Mouse (Mus musculus) kidney, embryonic 16.5 days (tissue): ENCODE data around the gene Tcl1b1. TPM values are rescaled to one million over a fixed set of nuclear protein-coding genes. Genes with fewer than 3 reads are reported as not detected.
"Not testable (repeated sequence)": the region's sequence is repeated elsewhere in the genome, so short reads cannot be mapped to it uniquely, and the experiment has no call there.

Experiments used
- ATAC-seq: fragments of 200-750 bp; cut with Nextera tagmentation; 2 replicates; pipeline ENCODE4 v1.8.0; 2017; ENCODE audit warnings: moderate TSS enrichment; ENCODE audit not compliant: low FRiP score, low TSS enrichment
- H3K27ac ChIP-seq: fragments of 300-500 bp; sonication (generic); 2 replicates; pipeline ENCODE4 v1.5.1; 2014; ENCODE audit warnings: low read length
- H3K27me3 ChIP-seq: fragments of 300-500 bp; sonication (generic); 2 replicates; pipeline ENCODE4 v1.6.1; 2014; ENCODE audit warnings: low read length, control low read depth, mixed read lengths; ENCODE audit not compliant: insufficient read depth
- H3K36me3 ChIP-seq: fragments of 300-500 bp; sonication (generic); 2 replicates; pipeline ENCODE4 v1.6.1; 2014; ENCODE audit warnings: low read length, control low read depth, mixed read lengths; ENCODE audit not compliant: insufficient read depth
- H3K4me1 ChIP-seq: fragments of 300-500 bp; sonication (generic); 2 replicates; pipeline ENCODE4 v1.6.1; 2014; ENCODE audit warnings: low read length, control low read depth, mixed read lengths; ENCODE audit not compliant: insufficient read depth
- H3K4me2 ChIP-seq: fragments of 300-500 bp; sonication (generic); replicated peaks from 2 replicates; pipeline ENCODE4 v1.6.1; 2014; ENCODE audit warnings: low read depth, low read length
- H3K4me3 ChIP-seq: fragments of 300-500 bp; sonication (generic); 2 replicates; pipeline ENCODE4 v1.5.1; 2014; ENCODE audit warnings: mild to moderate bottlenecking, low read length
- H3K9ac ChIP-seq: fragments of 300-500 bp; sonication (generic); replicated peaks from 2 replicates; pipeline ENCODE4 v1.6.1; 2014; ENCODE audit warnings: low read length
- H3K9me3 ChIP-seq: fragments of 300-500 bp; sonication (generic); 2 replicates; pipeline ENCODE4 v1.6.1; 2016; ENCODE audit warnings: low read length, control low read depth
- WGBS: fragments of 180-500 bp; shearing (Covaris S2); extraction: QIAGEN DNeasy Blood & Tissue Kit; methylation state at CpG from one replicate; pipeline ENCODE4 v1.1.7; 2014; 5-methylcytosine and 5-hydroxymethylcytosine counted together
- polyA plus RNA-seq: library from polyadenylated mRNA; unstranded; fragments of >200 nt; fragmentation: Nextera tagmentation; extraction: Ambion mirVana; gene quantifications from 2 replicates; pipeline ENCODE4 v1.2.1, GENCODE M21; 2015

Tcl1b1 gene
- polyA plus RNA-seq, 1 experiment from 2014 or later, result not detected

DNA sequence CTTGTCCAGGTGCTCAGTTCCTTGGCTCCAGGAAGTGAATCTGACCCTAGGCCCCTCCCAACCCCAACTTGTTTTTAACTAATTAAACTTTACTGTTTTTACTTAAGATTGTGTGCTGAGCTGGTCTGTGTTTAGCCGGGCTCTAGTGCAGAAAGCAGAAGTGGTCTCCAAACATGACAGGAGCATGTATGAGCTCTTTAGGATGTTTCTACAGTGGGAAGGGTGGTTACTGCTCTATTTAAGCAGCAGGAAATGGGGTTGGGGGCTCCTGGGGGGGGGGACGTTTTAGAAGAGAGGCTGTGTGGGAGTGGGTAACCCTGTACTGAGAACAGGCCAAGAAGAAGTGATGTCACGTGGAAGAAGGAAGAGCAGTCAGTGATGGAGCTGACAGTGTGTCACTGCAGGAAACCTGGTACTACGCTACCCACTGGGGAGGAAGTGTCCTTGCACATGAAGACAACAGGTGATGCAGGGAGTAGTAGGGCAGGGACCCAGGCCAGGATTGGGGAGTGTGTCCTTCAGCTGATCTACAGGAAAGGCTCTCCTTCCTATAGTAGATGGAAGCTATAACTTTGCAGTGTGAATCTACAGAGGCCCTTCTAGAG is 21.7 kb downstream of the Tcl1b1 start:
- H3K4me1 ChIP-seq, H3K36me3 ChIP-seq, H3K9ac ChIP-seq, H3K27me3 ChIP-seq, ATAC-seq, H3K4me2 ChIP-seq, H3K4me3 ChIP-seq, H3K9me3 ChIP-seq, H3K27ac ChIP-seq: not testable (repeated sequence)
- WGBS, result 67% methylated on average over 4 of the region's 4 CpGs

DNA sequence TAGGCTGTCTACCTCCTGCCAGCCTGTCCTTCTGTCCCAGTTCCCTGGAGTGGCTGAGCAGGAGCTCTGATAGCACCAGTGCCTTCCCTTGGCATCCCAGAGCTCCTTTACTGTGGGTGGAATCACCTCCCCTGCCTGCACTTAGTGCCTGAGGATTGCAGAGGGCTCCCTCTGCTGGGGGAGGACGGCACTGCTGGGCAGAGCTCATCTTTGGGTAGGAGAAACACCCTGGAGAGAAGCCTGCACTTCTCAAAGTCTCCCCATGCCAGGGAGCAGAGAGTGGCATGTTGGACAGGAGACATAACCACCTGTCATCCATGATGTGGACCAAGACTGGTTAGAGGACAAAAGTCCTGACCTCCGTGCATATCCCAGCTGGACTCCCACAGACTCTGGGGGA is 29.5 kb downstream of the Tcl1b1 start:
- not testable (repeated sequence) for H3K27me3 ChIP-seq, H3K36me3 ChIP-seq, H3K27ac ChIP-seq, H3K4me2 ChIP-seq, H3K4me3 ChIP-seq, H3K4me1 ChIP-seq, H3K9me3 ChIP-seq, ATAC-seq, H3K9ac ChIP-seq
- 37% methylated on average over 2 of the region's 2 CpGs for WGBS

DNA sequence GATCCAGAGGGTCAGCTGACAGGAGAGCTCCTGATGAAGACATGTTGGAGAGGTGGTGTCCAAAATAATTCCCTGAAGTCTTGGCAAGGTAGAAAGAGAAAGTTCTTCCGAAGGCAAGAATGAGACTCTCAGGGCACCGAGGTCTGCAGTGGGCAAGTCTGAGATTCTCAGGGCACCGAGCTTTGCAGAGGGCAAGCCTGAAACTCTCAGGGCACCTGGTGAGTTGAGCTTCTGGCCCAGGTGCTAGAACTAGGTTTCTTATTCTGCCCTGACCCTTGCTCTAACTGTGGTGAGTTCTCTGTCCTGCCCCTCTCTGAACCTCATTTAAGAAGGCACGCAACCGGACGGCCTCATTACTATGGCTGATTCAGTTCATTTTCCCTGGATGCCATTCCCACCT is 31.3 kb downstream of the Tcl1b1 start, which contains the start of gene Tcl1b3:
Gene Tcl1b3 (plus strand): TSS at position 301 of the 400 bp plus-strand sequence.
- not testable (repeated sequence) for H3K36me3 ChIP-seq, H3K4me2 ChIP-seq, H3K9me3 ChIP-seq, H3K4me1 ChIP-seq, H3K27ac ChIP-seq, H3K27me3 ChIP-seq, H3K4me3 ChIP-seq, ATAC-seq, H3K9ac ChIP-seq
- WGBS, result 96% methylated on average over 6 of the region's 6 CpGs

DNA sequence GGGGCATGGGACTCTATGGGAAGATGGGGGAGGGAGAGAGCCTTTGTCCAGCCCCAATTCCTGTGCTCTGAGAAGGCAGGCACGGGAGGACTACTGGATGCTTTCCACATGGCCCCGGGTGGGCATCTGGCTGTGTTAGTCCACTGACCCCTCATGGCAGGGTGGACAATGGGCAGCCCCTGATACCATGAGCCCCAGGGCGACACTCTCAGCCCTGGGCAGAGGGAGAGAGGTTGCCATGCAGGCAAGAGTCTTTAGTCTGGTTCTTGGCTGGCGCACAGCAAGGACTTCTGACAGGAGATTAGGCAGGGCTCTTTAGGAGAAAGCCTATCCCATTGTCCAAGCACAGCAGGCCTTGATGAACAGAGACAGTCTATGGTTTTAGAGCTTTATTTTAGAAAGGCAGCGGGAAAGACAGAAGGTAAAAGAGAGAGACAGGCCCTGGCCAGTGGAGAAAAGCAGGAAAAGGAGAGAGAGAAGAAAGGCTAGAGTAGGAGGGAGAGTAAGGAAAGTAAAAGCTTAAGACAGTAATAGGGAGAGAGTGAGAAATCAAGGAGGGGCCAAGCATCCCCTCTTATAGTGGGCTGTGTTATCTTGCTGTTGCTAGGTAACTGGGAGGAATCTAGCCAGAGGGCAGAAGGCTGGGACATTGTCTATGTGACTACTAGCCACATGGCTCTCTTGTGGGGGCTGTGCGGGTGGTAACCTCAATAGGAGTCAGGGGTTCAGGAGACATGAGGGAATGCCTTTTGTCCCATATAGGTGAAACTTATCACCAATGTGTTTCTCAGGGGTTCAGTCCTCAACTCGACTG is 40.4 kb downstream of the Tcl1b1 start:
- H3K27ac ChIP-seq, H3K4me1 ChIP-seq, H3K4me2 ChIP-seq, H3K27me3 ChIP-seq, H3K9me3 ChIP-seq, ATAC-seq, H3K9ac ChIP-seq, H3K4me3 ChIP-seq, H3K36me3 ChIP-seq: not testable (repeated sequence)
- WGBS, result 69% methylated on average over 7 of the region's 7 CpGs

DNA sequence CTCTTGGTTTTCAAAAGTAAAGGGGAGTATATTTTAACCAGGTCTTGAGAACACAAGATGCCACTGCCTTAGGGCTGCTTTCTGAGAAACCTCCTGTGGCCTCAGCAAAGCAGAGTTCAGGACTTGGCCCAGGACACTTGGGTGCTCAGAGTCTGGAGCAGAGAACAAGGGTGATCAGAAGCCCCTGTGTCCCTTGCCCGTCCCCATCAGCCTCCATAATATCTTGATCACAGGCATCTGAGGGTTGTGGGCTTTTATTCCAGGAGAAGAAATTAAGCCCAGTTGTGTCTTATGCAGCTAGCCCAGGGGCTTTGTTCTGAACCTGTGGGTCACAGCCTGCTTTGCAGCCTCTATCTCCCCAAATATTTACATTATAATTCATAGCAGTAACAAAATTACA is 42.2 kb downstream of the Tcl1b1 start, which contains the start of gene Tcl1b4:
Gene Tcl1b4 (plus strand): TSS at position 301 of the 400 bp plus-strand sequence.
- not testable (repeated sequence) for H3K27me3 ChIP-seq, H3K4me1 ChIP-seq, H3K4me3 ChIP-seq, H3K36me3 ChIP-seq, ATAC-seq, H3K9ac ChIP-seq, H3K9me3 ChIP-seq, H3K27ac ChIP-seq, H3K4me2 ChIP-seq
- WGBS, result 73% methylated on average over 1 of the region's 1 CpGs

DNA sequence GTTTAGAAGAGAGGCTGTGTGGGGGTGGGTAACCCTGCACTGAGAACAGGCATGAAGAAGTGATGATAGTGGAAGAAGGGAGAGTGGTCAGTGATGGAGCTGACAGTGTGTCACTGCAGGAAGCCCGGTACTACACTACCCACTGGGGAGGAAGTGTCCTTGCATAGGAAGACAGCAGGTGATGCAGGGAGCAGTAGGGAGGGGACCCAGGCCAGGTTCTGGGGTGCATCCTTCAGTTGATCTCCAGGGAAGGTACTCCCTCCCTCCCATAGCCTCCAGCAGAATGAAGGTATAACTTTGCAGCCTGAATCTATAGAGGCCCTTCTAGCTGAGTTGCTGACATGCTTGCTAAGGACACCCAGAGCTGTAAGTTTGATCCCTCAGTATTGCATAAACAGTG is 47.6 kb downstream of the Tcl1b1 start:
- H3K9ac ChIP-seq, result no peak overlapping the region
- H3K4me1 ChIP-seq, result no peaks in the 10 kb centered on the region
- ATAC-seq, result no peak
- 76% methylated on average over 1 of the region's 1 CpGs for WGBS
- H3K36me3 ChIP-seq, result no peaks in the 10 kb centered on the region
- no peak overlapping the region for H3K4me2 ChIP-seq
- H3K27ac ChIP-seq, result no peak overlapping the region
- no peak overlapping the region for H3K4me3 ChIP-seq
- no peaks in the 10 kb centered on the region for H3K27me3 ChIP-seq
- no peaks in the 10 kb centered on the region for H3K9me3 ChIP-seq

DNA sequence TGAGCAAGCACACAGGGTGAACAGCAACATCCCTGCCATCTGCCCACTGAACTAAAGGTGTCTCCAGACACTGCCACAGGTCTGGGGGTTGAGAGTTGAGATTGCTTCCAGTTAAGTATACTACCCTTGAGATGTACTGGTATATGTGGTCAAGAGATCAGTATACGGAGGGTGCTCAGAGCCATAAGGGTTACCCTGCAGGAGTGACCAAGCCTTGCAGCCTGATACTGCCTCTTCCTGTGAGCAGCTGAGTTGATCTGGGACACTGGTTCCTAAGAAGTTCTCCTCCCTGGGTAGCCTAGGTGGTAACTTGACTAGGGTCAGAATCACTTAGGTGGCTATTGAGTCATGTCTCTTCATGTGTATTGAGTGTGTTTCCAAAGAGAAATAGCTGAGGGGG is 49.0 kb downstream of the Tcl1b1 start:
- Histone ChIP-seq H3K4me2 (no peak overlapping the region), H3K4me3 (no peak overlapping the region), H3K36me3 (no peaks in the 10 kb centered on the region), H3K9ac (no peak overlapping the region), H3K9me3 (no peaks in the 10 kb centered on the region), H3K27ac (no peak overlapping the region), H3K27me3 (no peaks in the 10 kb centered on the region), H3K4me1 (no peaks in the 10 kb centered on the region)
- WGBS, result 74% methylated on average over 1 of the region's 1 CpGs
- no peak for ATAC-seq

DNA sequence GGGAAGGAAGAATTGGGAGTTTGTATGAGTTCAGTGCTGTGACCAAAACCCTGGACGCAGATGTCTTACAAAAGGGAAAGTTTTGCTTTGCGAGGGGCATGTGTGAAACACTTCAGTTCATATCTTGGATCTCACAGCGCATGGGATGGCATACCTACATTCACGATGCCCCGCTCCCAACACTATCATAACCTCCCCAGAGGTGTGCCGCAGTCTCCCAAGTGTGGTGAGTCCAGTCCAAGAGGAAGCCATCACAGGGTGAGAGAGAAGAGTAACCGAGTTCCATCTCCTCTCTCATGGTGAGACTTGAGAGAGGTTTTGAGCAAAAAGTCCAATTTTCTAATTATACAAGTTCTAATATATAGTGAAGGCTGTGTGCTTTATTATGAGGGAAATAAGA is 49.7 kb downstream of the Tcl1b1 start:
- no peak for ATAC-seq
- Histone ChIP-seq H3K27me3 (no peaks in the 10 kb centered on the region), H3K9me3 (no peaks in the 10 kb centered on the region), H3K36me3 (no peaks in the 10 kb centered on the region), H3K4me2 (no peak overlapping the region), H3K4me3 (no peak overlapping the region), H3K27ac (no peak overlapping the region), H3K9ac (no peak overlapping the region), H3K4me1 (no peaks in the 10 kb centered on the region)
- 95% methylated on average over 7 of the region's 7 CpGs for WGBS
